Mouse (Mus musculus) CH12.LX (cell line): ENCODE data around the gene Dpy19l3.

Experiments used
- CTCF ChIP-seq, 2 experiments: IDR thresholded peaks in 1 of 2; conservative IDR thresholded peaks in 1 of 2; 2 replicates each; pipeline ENCODE4 v1.5.1; 2011 to 2012; ENCODE audit warnings: low read depth in 2 of 2, low read length in 2 of 2, improper control_type of control experiment in 1 of 2, inconsistent platforms in 1 of 2, mild to moderate bottlenecking in 1 of 2, moderate library complexity in 1 of 2
- GABPA ChIP-seq: IDR thresholded peaks from 2 replicates; pipeline ENCODE4 v1.6.1; 2012; ENCODE audit warnings: low read depth, low read length, improper control_type of control experiment, inconsistent platforms; ENCODE audit not compliant: insufficient replicate concordance
- MAX ChIP-seq: IDR thresholded peaks from 2 replicates; pipeline ENCODE4 v1.6.1; 2011; ENCODE audit warnings: low read length, improper control_type of control experiment
- MEF2A ChIP-seq: IDR thresholded peaks from 2 replicates; pipeline ENCODE4 v1.6.1; 2014; ENCODE audit warnings: low read depth, mild to moderate bottlenecking, inconsistent platforms, low read length, improper control_type of control experiment, borderline replicate concordance
- POLR2A ChIP-seq: IDR thresholded peaks from 2 replicates; pipeline ENCODE4 v1.6.1; 2011; ENCODE audit warnings: low read depth, mild to moderate bottlenecking, improper control_type of control experiment, low read length
- POLR2AphosphoS2 ChIP-seq: IDR thresholded peaks from 2 replicates; pipeline ENCODE4 v1.6.1; 2011; ENCODE audit warnings: low read depth, low read length, improper control_type of control experiment
- SIN3A ChIP-seq: IDR thresholded peaks from 2 replicates; pipeline ENCODE4 v1.6.1; 2012; ENCODE audit warnings: low read length, improper control_type of control experiment, inconsistent platforms
- ZKSCAN1 ChIP-seq: IDR thresholded peaks from 2 replicates; pipeline ENCODE4 v1.6.1; 2012; ENCODE audit warnings: low read depth, inconsistent platforms, low read length, improper control_type of control experiment, borderline replicate concordance
- ZMIZ1 ChIP-seq: IDR thresholded peaks from 2 replicates; pipeline ENCODE4 v1.6.1; 2012; ENCODE audit warnings: low read depth, mild to moderate bottlenecking, inconsistent platforms, low read length, improper control_type of control experiment

- TF ChIP-seq CTCF (conservative IDR thresholded peaks at IDR 0.05 in 1 of 2, IDR thresholded peaks at IDR 0.05 in 1 of 2; ENCODE audit: low read depth in 2 of 2, low read length in 2 of 2), result no peak
- no peak for TF ChIP-seq ZKSCAN1
- TF ChIP-seq GABPA, result no peak
- TF ChIP-seq POLR2A, result no peak
- TF ChIP-seq POLR2AphosphoS2, result no peak
- TF ChIP-seq SIN3A, result no peak
- no peak for TF ChIP-seq MEF2A
- TF ChIP-seq MAX, result no peak
- no peak for TF ChIP-seq ZMIZ1
Measured at GRCm38 (mm10) chr7:35772347-35772746, 18.1 kb upstream of the Dpy19l3 start.
